Mouse (Mus musculus): Measurements from ENCODE around the gene Mgat4b. TPM values are rescaled to one million over a fixed set of nuclear protein-coding genes. Genes with fewer than 3 reads are reported as not detected.
"Not testable (repeated sequence)": the region's sequence is repeated elsewhere in the genome, so short reads cannot be mapped to it uniquely, and the experiment has no call there.

Mgat4b gene
- 47.4 and 54.3 TPM in 2 replicates for polyA plus RNA-seq (2012; rRNA removed)

DNA sequence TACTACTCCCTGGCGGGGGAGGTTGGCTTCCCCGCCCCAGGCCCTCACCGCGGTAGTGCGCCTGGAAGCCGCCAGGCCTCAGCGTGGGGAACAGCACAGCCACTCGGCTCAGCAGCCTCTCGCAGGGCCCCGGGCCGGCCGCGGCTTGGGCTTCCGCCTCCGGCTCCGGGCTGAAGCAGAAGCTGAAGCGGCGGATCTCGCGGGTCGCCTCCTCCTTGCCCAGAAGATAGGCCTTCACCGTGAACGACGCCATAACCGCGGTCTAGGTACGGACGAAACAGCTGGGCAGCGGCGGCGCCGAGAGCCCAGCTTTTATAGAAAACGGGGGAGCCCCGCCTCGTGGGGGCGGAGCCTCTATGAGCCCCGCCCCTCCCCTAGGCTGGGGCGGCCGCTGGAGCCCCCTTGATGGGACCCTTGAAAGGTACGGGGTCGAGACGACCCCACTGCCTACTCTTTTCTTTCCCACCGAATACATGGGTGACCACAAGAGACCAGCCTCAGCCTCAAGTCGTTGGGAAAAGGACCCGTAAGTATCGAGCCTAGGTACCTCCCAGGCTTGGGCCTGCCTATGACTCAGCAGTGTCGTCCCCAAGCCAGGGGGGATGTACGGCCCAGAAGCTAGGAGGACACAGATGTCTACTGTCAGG lies at the start of gene Mgat4b, which contains the start of gene Sqstm1:
Gene Mgat4b, plus strand, starts transcription at position 386 of the 647 bp plus-strand sequence.
Gene Sqstm1, minus strand, starts transcription at position 323 of the 647 bp plus-strand sequence.
- peak; percentile 95 for DNase-seq (ENCODE audit: low spot score)

DNA sequence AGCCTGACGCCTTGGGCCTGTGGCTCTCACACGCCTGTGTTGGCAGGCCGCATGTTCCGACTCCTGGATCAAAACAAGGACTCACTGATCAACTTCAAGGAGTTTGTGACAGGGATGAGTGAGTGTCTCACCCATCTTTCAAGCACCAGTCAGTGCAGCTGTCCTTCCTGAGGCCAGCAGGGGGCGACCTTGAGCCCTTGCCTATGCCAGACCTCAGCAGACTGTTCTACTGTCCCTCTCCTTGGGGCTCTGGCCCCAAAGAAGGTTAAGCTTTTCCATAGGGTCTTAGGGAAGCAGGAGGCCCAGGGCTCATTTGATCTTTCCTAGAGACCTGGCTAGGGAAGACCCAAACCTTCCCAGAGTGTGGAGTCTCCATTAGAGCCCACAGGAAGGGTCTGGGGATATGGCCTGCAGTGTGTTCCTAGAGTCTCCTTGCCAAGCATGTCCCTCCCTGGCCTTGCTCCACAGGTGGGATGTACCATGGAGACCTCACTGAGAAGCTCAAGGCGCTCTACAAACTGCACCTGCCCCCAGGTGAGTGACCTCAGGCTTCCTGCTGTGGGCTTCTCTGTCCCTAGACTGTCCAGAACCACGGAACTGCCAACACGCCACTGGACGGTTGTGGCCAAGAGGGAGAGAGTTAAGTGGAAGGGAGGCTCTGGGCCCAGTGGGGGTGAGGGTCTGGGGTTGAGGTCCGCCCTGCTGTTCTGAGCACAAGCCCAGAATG lies 48.9 kb upstream of the Mgat4b start:
- DNase-seq (ENCODE audit: low spot score), result peak; percentile 38

DNA sequence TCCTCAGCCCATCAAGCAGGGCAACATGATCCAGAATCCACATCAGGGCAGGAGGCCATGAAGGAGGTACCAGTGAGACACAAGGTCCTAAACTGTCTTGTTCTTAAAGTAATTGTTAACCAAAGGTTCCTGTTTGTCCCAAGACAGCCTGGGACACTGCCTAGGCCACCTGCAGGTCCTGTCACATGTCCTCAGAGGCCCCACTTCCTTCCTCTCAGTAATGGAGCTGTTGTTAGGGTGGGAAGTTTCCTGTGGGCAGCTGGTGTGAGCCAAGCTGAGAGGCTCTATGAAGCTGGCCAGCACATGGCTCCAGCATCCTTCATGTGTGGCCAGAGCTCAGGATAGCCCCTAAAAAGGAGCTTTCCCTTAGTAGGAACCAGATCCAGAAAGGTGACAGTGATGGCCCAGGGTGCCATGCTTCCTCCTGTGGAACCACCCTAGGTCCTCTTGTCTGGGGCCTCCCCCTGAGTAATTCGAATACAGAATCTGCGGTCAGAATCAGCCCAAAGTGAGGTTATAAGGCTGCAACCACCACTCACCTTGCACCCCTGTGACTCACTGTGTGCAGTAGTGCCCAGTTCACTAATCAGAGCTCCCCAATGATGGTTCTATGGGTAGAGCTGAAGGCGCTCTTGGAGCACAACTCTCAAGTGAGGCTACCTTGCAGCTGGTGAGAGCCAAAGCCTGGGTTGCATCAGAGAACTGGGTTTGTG lies 48.2 kb upstream of the Mgat4b start:
- DNase-seq (ENCODE audit: low spot score), result no peak

DNA sequence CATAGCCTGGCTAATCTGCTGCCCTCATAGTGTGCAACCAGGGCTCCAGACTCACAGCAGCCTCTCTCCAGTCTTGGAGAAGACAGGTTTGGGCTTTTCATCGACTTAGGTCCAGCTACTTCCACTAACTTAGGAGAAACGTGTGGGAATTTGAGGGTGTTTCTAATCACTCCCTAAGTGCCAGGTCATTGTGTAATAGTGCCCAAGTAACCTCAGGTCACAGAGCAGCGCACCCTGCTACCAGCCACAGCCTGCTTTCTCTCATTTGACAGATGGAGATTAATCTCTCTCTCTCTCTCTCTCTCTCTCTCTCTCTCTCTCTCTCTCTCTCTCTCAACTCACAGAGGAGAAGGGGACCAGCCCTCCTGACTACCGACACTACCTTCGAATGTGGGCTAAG lies 42.3 kb upstream of the Mgat4b start:
- DNase-seq (ENCODE audit: low spot score), result no peak

DNA sequence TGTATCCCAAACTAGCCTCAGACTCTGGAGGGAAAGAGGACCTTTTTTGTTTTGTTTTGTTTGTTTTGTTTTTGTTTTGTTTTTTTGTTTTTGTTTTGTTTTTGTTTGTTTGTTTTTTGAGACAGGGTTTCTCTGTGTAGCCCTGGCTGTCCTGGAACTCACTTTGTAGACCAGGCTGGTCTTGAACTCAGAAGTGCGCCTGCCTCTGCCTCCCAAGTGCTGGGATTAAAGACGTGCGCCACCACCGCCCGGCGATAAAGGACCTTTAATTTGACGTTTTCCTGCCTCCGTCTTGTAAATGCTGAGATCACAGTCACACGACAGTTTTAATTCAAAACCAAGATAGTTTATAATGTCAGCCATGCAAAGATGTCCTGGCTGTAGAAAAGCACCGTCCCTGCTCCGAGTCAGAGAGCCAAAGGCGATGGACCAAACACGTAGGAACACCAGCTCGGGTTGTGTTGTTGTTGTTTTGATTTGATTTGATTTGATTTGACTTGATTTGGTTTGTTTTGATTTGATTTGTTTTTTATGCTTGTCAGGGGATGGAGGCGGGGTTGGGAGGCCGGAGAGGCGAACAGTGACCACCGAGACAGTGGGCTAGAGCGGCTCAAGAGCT lies 36.5 kb upstream of the Mgat4b start, which contains the start of gene Mrnip:
Gene Mrnip, plus strand, starts transcription at position 334 of the 619 bp plus-strand sequence.
- DNase-seq (ENCODE audit: low spot score), result not testable (repeated sequence)

DNA sequence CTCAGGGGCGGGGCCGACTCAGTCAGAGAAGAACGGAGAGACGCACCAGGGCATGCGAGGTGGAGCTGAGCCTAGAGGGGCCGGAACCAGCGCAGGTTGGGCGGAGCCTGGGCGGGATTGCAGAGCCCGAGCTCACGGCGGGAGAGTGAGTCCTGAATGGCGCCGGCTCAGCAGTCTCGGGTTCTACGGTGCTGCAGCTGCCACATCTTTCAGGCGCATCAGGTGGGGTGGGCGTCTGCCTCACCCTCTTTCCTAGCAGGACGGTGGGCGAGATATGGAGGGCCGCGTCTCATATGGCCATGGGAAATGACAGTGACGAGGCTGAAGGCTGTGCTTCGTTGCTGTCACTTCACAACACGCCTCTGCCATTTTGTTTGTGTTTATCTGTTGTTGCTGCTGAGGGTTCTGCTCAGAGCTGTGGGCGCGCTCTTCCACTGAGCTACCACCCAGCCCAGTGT lies 35.9 kb upstream of the Mgat4b start:
- DNase-seq (ENCODE audit: low spot score), result peak; percentile 83

DNA sequence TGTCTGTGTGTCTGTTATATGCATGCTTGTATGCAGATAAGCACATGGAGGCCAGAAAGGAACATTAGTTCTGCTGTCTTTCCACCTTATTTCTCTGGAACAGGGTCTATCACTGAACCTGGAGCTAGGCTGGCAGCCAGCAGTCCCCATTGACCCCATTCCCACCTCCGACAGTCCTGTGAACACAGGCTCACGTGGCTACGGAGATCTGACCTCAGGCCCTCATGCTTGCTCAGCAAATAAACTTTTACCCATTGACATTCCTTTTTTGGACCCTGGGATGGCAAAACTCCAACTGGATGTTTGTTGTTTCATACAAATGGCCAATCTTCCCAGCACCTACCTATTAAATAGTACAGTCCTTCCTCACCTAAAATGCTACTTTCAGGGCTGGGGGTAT lies 34.3 kb upstream of the Mgat4b start:
- DNase-seq (ENCODE audit: low spot score), result no peak

DNA sequence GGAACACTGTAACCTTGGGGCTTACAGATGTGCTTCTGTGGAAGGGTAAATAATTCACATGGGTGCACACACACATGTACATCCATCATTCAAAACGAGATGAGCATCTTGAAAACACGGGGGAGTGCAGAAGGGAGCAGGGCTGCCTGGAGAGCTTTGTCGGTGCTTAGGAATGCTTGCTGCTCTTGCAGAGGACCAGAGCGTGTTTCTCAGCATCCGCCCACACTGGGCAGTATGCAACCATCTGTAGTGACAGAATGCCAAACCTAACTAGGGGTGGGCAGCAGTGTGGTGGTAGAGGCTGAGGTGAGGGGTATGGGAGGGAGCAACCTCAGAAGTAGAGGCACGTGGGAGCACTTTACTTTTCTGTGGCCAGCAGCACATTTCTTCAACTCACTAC lies 33.6 kb upstream of the Mgat4b start:
- no peak for DNase-seq (ENCODE audit: low spot score)

DNA sequence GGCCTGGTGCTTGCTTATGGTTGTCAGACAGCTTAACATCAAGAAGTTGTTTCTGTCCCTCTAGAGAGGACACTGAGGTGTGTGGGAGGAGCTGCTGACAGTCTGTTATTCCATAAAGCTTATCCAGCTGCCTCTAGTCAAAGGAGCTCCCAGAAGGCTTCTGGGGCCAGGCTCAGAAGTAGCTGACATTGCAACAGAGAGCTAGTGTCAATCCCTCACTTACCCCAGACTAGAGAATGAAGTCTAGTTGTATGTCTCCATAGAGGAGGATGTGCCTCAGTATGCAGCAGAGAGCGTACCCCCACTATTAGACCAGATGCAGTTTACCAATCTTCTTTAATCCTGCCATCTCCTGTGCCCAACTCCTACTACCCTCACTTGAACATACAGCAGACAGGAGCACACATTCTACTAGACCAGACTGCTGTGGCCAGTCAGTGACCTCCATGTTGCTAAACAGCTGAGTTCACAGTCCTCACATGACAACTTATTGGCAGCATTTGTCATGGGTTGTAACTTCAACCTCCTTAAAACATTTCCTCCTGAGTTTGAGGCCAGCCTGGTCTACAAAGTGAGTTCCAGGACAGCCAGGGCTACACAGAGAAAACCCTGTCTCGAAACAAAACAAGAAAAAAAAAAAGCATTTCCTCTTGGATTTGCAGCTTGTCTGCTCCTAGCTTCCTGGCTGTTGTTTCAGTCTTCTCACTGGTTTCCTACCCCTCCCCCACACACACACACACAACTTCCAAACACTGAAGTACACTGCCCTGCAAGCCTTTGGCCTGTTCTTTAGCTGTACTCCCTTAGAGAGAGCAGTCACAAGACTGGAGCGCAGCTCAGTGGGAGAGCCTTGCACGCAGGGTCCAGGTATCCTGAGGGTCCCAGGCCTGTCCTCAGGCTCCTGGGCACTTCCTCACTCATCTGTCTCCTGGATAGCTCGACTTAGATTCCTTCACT lies 31.9 kb upstream of the Mgat4b start:
- DNase-seq (ENCODE audit: low spot score), result no peak

DNA sequence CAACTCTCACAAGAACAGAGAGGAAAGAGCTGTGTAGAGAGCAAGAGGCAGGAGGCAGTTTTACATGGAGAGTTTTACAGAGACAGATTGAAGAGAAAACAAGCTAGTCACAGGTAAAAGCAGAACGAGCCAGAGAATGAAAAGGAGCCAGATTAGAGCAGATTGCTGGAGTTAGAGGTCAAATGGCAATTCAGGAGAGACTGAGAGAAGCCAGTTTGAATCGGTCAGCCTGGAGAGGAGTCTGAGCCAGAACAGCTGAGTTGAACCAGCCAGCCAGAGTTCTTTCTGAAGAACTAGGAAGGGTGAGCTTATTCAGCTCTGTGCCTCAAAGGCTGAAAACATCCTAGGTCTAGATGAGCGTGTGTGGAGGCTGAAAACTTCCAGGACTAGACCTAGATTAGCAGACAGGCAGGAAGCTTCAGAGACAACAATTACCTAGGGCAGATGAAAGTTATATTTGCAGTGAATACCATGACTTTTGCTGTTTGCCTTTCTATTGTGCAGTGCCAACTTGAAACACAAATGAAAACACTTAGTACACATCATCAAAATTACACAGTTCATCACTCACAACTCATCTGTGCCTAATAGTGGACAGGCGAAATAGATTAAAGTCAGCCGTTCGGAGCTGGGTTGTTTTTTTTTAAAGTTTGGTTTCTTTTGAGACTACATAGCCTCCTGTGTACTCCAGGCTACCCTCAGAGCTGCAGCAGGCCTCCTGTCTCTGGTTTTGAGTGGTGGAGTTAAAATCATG lies 30.0 kb upstream of the Mgat4b start:
- no peak for DNase-seq (ENCODE audit: low spot score)

DNA sequence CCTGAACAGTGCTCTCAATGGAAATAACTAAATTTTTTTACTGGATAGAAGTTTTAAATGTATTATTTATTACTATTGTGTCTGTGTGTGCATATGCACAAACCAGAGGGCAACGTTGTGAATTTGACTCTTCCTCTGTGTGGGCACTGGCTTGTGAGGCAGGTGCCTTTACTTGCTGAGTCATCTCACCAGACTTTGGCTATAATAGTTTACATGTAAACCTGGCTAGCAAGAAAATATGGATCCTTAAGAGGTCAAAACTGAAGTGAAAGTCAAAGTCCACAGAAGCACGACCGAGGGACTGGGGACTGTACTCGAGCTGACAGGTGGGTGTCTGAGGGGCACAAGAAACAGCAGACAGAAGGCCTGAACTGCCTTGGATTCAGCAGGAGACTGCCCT lies 28.0 kb upstream of the Mgat4b start:
- DNase-seq (ENCODE audit: low spot score), result no peak

DNA sequence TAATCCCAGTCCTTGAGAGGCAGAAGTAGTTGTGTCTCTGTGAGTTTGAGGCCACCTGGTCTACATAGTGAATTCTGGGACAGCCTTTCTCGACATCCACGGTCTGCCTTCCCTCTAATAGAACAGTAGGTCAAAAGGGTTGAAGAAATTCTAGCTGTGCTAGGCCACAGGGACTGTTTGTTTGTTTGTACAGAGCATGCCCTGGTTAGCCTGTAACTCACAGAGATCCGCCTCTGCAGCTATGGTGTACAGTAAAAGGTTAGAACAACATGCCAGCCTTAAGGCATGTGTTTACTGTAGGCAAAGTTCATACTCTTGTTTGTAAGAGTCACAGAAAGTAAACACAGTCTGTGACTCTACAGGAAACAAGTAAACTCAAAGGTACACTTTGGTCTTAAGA lies 25.9 kb upstream of the Mgat4b start:
- no peak for DNase-seq (ENCODE audit: low spot score)

DNA sequence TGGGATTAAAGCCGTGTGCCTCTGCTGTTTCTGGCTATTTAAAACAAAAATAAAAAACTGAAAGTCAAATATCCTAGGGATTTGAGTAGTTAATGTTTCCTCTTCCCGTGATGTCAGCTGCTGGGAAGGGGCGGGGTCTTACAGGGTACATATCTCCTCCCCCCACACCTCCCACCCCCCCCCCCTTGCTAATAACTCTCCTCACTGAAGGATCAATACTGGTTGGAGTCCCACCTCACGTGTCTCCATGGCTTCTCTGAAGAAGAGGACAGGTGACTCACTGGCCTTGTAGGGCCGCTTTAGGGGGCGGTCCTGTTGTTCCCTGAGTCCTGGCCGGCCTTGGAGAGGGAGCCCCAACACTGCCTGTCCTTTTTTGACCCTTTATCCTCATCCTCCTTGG lies 22.0 kb upstream of the Mgat4b start:
- no peak for DNase-seq (ENCODE audit: low spot score)

DNA sequence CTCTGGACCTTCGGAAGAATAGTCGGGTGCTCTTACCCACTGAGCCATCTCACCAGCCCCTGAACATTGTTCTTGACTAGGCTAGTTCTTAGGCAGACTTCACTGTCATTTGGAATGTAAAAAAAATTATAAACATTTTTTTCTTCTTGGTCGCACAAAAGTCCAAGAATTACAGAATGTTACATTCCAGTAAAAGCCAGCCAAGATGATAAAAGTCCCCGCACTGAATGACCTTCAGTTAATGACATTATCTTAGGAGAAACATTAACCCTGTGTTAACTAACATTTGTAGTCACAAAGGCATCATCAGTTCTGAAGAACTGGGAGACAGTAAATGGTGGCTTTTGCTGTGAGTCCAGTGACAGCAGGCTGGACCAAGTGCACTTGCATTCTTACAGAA lies 20.3 kb upstream of the Mgat4b start:
- DNase-seq (ENCODE audit: low spot score), result no peak

DNA sequence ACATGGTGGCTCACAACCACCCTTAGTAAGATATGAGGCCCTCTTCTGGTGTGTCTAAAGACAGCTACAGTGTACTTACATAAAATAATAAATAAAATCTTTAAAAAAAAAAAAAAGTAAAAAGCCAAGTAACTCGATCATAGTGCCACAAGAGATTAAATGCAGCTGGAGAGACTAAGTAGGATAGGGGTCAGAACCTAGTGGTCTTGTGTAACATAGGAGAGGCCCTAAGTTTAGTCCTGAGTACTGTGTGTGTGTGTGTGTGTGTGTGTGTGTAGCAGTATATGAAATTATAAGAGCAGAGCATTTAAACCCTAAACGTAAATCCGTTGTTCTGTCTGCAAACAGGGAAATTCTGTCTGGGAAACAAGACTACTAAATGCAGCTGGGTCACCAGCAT lies 18.4 kb upstream of the Mgat4b start:
- no peak for DNase-seq (ENCODE audit: low spot score)

DNA sequence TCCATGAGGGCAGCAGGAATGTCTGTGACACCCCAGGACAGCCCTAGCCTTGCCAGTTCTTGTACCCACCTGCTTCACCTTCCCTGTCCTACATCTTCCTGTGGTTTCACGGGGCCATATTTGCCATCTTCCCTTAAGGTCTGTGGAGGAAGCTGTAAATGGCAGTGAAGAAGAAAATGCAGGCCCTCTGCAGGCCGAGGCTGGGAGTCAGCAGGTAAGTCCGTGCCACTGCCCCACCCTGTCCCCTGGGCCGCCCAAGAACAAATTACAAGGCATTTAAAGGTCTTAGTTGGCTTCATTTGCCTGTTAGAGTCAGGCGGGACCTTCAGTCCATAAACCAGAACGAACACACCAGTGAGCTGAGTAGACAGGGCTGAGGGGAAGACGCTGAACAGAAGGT lies 16.6 kb upstream of the Mgat4b start:
- no peak for DNase-seq (ENCODE audit: low spot score)

DNA sequence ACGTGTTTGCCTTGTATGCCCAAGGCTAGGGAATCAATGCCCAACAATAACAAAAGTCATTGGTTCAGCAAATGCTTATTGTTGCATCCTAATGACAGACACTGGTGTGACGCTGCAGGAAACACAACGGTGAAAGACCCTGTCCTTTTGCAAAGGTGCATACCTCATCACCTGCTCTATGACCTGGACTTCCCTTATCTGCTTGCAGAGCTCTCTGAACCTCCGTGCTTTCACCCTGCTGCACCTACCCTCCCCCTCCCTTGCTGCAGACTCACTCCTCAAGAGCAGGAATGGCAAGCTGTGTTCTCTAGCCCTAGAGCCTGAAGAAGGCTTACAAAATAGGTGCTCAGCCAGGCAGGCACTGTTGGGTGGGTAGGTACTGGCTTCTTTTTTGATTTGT lies 15.9 kb upstream of the Mgat4b start:
- DNase-seq (ENCODE audit: low spot score), result no peak

DNA sequence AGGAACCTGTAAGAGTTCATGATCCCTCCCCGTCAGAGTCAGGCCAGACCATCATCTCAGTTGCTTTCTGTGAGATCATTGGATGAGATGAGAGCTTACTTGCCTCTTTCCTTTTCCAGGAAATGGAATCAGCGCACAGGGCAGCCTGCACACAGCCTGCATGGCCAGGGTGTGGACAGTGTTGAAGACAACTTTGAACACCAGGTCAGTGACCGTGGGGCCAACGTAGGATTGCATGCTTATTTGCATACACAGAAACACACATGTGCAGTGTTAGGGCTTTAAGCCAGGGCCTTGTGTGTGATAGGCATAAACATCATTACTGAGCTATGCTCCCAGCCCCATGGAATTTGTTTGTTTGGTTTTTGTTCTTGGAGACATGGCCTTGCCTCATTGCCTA lies 13.2 kb upstream of the Mgat4b start:
- DNase-seq (ENCODE audit: low spot score), result no peak

DNA sequence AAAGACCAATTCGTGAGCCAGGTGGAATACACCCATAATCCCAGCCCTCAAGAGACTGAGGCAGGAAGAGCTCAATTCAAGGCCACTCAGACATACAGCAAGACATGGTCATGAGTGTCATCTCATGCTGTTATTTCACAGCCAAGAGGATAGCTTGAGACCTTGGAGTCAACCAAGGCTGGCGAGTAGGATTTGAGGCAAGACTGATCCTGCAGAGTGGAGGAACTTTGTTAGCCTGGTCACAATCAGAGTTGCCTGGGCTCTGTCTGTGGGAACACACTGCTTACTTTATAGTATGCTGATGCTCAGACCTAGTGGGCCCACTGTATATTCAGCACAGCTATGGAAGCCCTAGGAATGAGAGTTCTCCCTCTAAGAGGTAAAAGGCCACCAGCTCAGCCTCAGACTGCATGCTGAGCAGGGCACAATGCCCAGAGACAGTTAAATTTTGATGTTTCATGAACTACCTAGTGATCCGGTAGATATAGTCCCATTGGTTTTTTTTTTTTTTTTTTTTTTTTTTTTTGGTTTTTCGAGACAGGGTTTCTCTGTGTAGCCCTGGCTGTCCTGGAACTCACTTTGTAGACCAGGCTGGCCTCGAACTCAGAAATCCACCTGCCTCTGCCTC lies 12.4 kb upstream of the Mgat4b start:
- no peak for DNase-seq (ENCODE audit: low spot score)

DNA sequence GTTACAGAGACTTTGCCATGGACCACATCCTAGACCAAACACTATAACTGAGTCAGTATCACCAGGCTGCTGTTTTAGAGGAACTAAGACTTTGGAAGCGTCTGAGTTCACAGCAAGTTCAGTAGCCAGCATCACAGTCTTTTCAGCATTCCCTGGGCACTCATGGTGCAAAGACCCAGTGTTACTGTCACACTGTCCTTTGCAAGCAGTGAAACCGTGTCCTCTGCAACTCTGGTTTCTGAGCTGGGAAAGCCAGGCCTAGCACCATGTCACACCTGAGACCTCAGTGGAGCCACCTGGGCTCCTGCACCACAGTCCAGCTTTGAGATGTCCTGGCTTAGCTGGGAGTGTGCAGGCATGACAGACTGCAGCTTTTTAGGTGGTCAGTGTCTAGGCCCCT lies 11.8 kb upstream of the Mgat4b start:
- DNase-seq (ENCODE audit: low spot score), result no peak

Measured in urinary bladder, adult 2 months (tissue).